Mouse (Mus musculus) cerebellum, adult 2 months (tissue): ENCODE measurements around the gene Neurog1. TPM values are rescaled to one million over a fixed set of nuclear protein-coding genes. Genes with fewer than 3 reads are reported as not detected.
A peak's percentile ranks its signal among the peaks of the same experiment; 100 is the strongest.

Source experiments
- DNase-seq, 2 experiments: peaks; one replicate each; pipeline ENCODE4 v3.0.0; 2021
- H3K27ac ChIP-seq: fragments of 200-500 bp; 2 replicates; pipeline ENCODE4 v1.5.1; 2012; ENCODE audit warnings: low read length, control low read depth, inconsistent platforms; ENCODE audit not compliant: insufficient read depth
- H3K27me3 ChIP-seq: fragments of 200-500 bp; 2 replicates; pipeline ENCODE4 v1.6.1; 2012; ENCODE audit warnings: inconsistent platforms, mild to moderate bottlenecking, low read length, moderate library complexity; ENCODE audit not compliant: control insufficient read depth, insufficient read depth
- H3K4me1 ChIP-seq: fragments of 200-500 bp; 2 replicates; pipeline ENCODE4 v1.6.1; 2011; ENCODE audit warnings: low read length; ENCODE audit not compliant: control insufficient read depth, insufficient read depth
- H3K4me3 ChIP-seq: fragments of 200-500 bp; replicated peaks from 2 replicates; pipeline ENCODE3; 2011; ENCODE audit warnings: mild to moderate bottlenecking, low read depth, low read length, control low read depth; ENCODE audit not compliant: insufficient read depth
- CTCF ChIP-seq: fragments of 200-500 bp; IDR thresholded peaks from 2 replicates; pipeline ENCODE4 v1.5.1; 2011; ENCODE audit warnings: low read depth, mild to moderate bottlenecking, control low read depth, low read length, moderate library complexity, borderline replicate concordance; ENCODE audit not compliant: insufficient read depth
- POLR2A ChIP-seq: fragments of 200-500 bp; IDR thresholded peaks from 2 replicates; pipeline ENCODE4 v1.6.1; 2011; ENCODE audit warnings: low read length, control low read depth, borderline replicate concordance; ENCODE audit not compliant: insufficient read depth
- WGBS: fragments of 180-500 bp; shearing (Covaris S2); methylation state at CpG from one replicate; pipeline ENCODE4 v1.1.7; 2018; 5-methylcytosine and 5-hydroxymethylcytosine counted together
- polyA plus RNA-seq: library from polyadenylated mRNA; depleted of rRNA; stranded (reverse); fragments of >200 nt; gene quantifications from 2 replicates; pipeline ENCODE4 v1.2.3, GENCODE M21; 2012

The Neurog1 gene
- polyA plus RNA-seq, 1 experiment: not detected

DNA sequence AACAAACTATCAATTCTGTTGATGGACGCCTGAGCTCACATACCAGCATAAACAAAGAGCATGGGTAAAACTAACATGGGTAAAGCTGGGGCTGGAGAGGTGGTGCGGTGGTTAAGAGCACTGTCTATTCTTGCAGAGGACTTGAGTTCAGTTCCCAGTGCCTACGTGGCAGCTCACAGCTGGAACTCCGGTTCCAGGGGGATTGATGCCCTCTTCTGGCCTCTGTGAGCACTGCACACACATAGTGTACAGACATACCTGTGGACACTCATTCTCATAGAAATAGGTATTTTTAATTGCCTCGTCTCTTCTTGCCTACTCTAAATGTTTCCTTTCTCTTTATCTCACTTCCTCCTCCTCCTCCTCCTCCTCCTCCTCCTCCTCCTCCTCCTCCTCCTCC is 8.9 kb downstream of the Neurog1 start:
- WGBS: 83% methylated on average over 5 of the region's 5 CpGs
- TF ChIP-seq POLR2A (no peak), CTCF (no peak)
- Histone ChIP-seq H3K27me3 (no peaks in the 10 kb centered on the region; the same call in 1 of the 2 replicates), H3K4me3 (no peak overlapping the region), H3K27ac (no peak overlapping the region), H3K4me1 (no peaks in the 10 kb centered on the region)
- no peak for DNase-seq

DNA sequence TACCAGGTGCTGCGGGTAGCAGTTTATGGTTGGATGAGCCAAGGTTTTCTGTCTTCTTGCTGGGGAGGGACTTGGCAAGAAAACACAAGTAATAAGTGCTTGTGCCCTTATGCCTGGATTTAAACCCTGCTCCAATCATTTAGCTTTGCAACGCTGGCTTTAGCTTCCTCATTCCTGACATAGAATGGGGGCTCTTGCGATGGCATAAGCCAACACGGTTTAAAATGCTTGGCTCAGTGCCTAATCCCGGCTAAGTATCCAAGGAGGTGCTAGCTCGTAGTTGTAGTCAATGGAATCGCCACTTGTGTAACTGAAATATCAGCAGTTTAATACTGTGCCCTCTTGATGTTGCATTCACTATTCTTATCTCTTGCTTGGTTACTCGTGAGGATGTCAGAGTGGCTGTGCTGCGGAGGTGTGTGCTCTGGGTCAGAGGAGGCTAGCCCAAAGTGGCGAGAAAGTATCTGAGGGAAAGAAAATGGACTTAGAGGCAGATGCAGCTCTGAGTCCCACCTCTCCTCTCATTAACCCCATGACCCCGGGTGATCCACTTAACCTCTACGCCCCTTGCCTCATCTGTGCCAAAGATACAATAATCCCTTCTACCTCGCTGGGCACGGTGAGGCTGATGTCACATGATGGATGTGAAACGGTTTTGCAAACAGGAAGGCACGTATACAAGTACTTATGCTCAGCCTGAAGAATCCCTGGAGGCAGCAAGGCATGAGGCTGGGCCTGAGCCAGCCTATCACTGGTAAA is 11.8 kb downstream of the Neurog1 start:
- DNase-seq: no peak
- H3K4me1 ChIP-seq: no peaks in the 10 kb centered on the region
- 34% methylated on average over 16 of the region's 16 CpGs for WGBS
- no peaks in the 10 kb centered on the region; the same call in 1 of the 2 replicates for H3K27me3 ChIP-seq
- H3K4me3 ChIP-seq: no peak overlapping the region
- H3K27ac ChIP-seq: no peak overlapping the region
- no peak for TF ChIP-seq POLR2A
- no peak for TF ChIP-seq CTCF

- Histone ChIP-seq H3K4me1 (no peaks in the 10 kb centered on the region), H3K27ac (no peak overlapping the region), H3K27me3 (no peaks in the 10 kb centered on the region; the same call in 1 of the 2 replicates), H3K4me3 (no peak overlapping the region)
- WGBS: 89% methylated on average over 10 of the region's 10 CpGs
- TF ChIP-seq CTCF (no peak), POLR2A (no peak)
- no peak for DNase-seq
Measured at GRCm38 (mm10) chr13:56237905-56238304, 14.1 kb downstream of the Neurog1 start.

GRCm38 (mm10) chr13:56236194-56236593 is 15.8 kb downstream of the Neurog1 start:
- Histone ChIP-seq H3K27me3 (no peaks in the 10 kb centered on the region; the same call in 1 of the 2 replicates), H3K27ac (no peak overlapping the region), H3K4me1 (no peaks in the 10 kb centered on the region), H3K4me3 (no peak overlapping the region)
- no peak for DNase-seq
- 31% methylated on average over 7 of the region's 7 CpGs for WGBS
- TF ChIP-seq CTCF (no peak), POLR2A (no peak)

- Histone ChIP-seq H3K27ac (no peak overlapping the region), H3K4me3 (no peak overlapping the region), H3K4me1 (no peaks in the 10 kb centered on the region), H3K27me3 (no peaks in the 10 kb centered on the region; the same call in 1 of the 2 replicates)
- TF ChIP-seq POLR2A: no peak
- TF ChIP-seq CTCF: no peak
- DNase-seq: no peak
- WGBS: 20% methylated on average over 7 of the region's 7 CpGs
Measured at GRCm38 (mm10) chr13:56228790-56229189, 23.2 kb downstream of the Neurog1 start.

DNA sequence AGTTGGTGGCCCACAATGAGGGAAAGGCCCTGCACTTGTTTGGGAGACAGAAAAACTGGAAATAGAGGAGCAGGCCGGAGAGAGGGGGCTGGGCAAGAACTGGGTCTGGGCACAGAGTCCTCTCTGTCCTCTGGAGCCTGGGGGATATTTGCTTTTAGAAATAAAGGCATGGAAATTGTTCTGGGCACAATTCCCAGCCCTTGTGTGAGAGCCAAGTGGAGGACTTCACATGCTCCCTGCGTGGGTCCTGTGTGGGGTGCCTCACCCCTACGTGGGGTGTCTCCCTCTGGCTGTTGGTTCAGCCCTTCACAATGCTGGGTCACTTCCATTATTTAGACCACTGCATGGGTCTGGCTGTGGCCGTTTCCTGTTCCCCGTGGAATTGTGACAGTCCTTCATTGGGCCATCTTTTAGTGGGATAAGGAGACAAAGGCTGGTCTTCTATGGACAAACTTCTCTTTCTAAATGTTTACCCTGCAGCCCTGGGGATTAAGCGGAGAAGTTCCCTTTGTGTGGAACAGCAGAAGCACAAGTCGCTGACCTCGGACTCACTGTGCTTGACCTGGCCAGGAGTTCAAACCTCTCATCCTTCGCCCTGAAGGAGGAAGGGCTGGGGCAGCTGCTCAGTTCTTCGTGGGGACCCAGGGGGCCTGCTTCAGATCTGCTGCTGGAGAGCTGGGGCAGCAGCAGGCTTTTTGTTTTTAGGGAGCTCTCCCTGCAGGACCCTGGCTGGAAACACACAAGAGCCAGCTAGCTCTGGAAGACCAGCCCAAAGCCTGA is 25.6 kb downstream of the Neurog1 start:
- 22% methylated on average over 10 of the region's 10 CpGs for WGBS

GRCm38 (mm10) chr13:56223625-56224024 is 28.3 kb downstream of the Neurog1 start:
- H3K4me3 ChIP-seq: no peak overlapping the region
- peaks cover 4% of the 10 kb centered on the region; the same call in 1 of the 2 replicates for H3K4me1 ChIP-seq
- no peak overlapping the region for H3K27ac ChIP-seq
- 48% methylated on average over 21 of the region's 21 CpGs for WGBS
- TF ChIP-seq CTCF: no peak
- no peak for TF ChIP-seq POLR2A
- no peak for DNase-seq
- H3K27me3 ChIP-seq: peaks cover 4% of the 10 kb centered on the region; the same call in 1 of the 2 replicates

More for the DNA sequence above, 25.6 kb downstream of the Neurog1 start:
- H3K27me3 ChIP-seq: peaks cover 3% of the 10 kb centered on the region; the same call in 1 of the 2 replicates
- peaks cover 4% of the 10 kb centered on the region; the same call in 1 of the 2 replicates for H3K4me1 ChIP-seq
- peak; percentile 28 to 47 for DNase-seq
- TF ChIP-seq CTCF (no peak), POLR2A (no peak)
- H3K4me3 ChIP-seq: no peak overlapping the region
- H3K27ac ChIP-seq: no peak overlapping the region
